Mouse (Mus musculus) E14TG2a.4 (cell line): ENCODE measurements around the gene Tagap.
A peak's percentile ranks its signal among the peaks of the same experiment; 100 is the strongest.
"Not testable (repeated sequence)": the region's sequence is repeated elsewhere in the genome, so short reads cannot be mapped to it uniquely, and the experiment has no call there.

ENCODE experiments used
- H3K27me3 ChIP-seq: 2 replicates; pipeline ENCODE4 v1.6.1; 2014; ENCODE audit warnings: low read length, control low read depth; ENCODE audit not compliant: insufficient read depth
- H3K36me3 ChIP-seq: 2 replicates; pipeline ENCODE4 v1.6.1; 2014; ENCODE audit warnings: low read length, control low read depth; ENCODE audit not compliant: insufficient read depth
- H3K4me1 ChIP-seq: replicated peaks from 2 replicates; pipeline ENCODE4 v1.6.1; 2014; ENCODE audit warnings: low read depth, low read length, control low read depth
- H3K4me3 ChIP-seq: replicated peaks from 2 replicates; pipeline ENCODE4 v1.5.1; 2014; ENCODE audit warnings: mild to moderate bottlenecking, low read length
- H3K9me3 ChIP-seq: 2 replicates; pipeline ENCODE4 v1.6.1; 2014; ENCODE audit warnings: low read length, control low read depth
- CTCF ChIP-seq: conservative IDR thresholded peaks from 2 replicates; pipeline ENCODE4 v1.5.1; 2014; ENCODE audit warnings: low read length
- NANOG ChIP-seq: IDR thresholded peaks from 2 replicates; pipeline ENCODE4 v1.6.1; 2014; ENCODE audit warnings: borderline replicate concordance, low read length, mixed read lengths
- POU5F1 ChIP-seq: IDR thresholded peaks from 2 replicates; pipeline ENCODE4 v1.6.1; 2014; ENCODE audit warnings: low read length, borderline replicate concordance

The Tagap gene

DNA sequence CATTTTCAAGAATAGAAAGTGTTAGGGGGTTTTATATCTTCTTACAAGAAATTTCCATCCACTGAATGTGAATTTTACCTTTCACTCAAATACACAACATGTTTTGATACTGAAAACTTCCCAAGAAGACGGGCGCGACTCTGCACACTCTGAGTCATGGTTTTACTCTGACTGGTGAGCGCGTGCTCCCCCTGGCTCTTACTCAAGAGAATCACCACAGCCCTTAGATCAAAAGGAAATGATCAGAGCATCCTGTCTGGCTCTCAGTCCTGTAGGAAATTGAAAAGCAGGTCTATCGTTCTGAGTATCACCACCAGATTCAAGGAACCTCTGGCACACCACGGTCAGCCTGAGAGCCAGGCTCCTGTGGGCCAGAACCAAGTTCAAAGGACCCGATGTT is 13.8 kb downstream of the Tagap start:
- no peaks in the 10 kb centered on the region for H3K4me1 ChIP-seq
- H3K36me3 ChIP-seq: no peaks in the 10 kb centered on the region
- no peaks in the 10 kb centered on the region for H3K27me3 ChIP-seq
- no peaks in the 10 kb centered on the region for H3K9me3 ChIP-seq
- no peak overlapping the region for H3K4me3 ChIP-seq
- TF ChIP-seq NANOG (no peak), POU5F1 (no peak), CTCF (no peak)

DNA sequence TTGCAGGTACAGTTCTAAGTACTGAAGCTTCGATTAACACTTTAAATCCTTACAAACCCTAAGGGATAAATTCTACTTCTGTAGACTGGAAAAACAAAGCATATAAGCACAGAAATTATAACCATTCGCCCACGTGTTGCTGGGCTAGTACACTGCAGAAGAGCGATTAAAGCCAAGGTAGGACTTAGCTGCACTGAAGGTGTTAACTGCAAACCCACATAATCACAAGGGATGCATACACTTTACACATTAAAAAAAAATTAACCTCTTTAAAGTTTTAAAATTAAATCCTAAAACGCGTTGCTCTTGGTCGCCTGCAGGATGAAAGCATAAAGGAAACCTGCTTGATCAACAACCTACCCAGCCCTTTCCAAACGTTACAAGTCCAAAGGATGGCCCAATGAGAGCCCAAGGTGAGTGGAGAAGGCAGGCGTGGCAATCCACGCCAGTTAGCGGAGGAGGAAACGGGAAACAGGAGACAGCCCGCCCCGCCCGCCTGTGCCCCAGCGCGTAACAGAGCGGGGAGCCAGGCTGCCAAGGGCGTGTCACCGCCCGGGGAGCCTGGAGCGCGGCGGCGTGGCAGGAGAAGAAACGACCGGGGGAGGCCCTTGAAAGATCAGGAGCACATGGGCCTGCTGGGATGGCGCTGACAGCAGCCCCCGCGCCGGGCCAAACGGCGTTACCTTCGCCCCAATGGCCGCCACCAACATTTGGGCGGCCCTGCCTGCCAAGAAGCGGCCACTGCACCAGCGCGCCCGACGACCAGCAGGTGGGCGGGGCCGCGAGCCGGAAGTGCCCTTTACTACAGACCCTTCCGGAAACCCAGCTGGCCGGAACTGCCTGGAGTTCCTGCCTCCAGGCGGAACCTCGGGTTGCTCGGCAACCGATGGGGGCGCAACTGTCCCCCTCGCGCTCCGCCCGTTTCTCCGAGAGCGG is 19.6 kb downstream of the Tagap start, which contains the start of gene Rsph3a:
Gene Rsph3a, plus strand, starts transcription at position 498 of the 936 bp plus-strand sequence.
- H3K27me3 ChIP-seq, H3K4me1 ChIP-seq, H3K36me3 ChIP-seq, H3K9me3 ChIP-seq: not testable (repeated sequence)
- H3K4me3 ChIP-seq: peak within 1 kb of the TSS; percentile 79

DNA sequence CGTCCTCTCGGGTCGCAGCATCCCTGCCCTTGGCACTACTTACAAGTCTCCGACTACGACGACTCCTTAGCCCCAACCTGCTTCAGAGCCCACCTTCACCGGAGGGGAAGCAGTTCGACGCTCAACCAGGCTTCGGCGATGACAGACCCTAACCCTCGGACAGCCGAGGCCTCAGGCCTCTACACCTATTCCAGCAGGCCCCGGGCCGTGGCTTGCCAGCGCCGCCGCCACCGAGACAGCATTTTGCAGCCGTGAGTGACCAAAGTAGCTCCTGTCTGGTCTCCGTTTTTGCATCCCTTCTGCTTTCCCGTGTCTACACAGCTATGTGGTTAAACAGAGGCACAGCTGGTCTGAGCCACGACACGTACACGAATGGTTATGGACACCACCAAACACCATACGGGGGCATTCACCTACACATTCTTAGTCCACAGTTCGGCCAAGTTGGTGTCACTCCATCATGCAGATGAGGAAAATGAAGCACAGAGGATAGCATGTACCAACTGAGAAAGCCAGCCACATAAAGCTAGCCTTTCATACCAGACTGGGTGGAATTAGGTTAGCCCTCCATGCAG is 20.3 kb downstream of the Tagap start:
- H3K27me3 ChIP-seq, H3K9me3 ChIP-seq, H3K4me1 ChIP-seq, H3K36me3 ChIP-seq: not testable (repeated sequence)
- peak overlapping the region; percentile 79 for H3K4me3 ChIP-seq

DNA sequence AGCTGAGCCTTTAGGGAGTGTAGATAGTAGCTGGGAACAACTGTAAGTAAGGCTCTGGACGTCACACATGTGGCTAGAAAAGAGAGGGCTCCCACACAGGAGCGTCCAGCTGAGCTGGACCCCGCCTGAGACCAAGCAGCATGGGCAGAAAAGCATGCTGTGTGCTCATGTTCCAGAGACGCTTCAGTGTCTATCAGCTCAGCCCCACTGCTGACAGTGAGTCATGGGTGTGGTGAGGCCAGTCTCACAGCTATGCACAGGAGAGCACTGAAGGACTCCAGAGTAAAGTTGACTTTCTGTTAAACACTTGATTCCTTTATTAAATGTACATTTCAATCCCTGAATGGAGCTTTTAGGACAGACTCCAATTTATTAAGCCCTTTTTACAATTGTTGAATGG is 25.5 kb downstream of the Tagap start:
- not testable (repeated sequence) for H3K9me3 ChIP-seq, H3K27me3 ChIP-seq, H3K4me1 ChIP-seq, H3K4me3 ChIP-seq, H3K36me3 ChIP-seq

DNA sequence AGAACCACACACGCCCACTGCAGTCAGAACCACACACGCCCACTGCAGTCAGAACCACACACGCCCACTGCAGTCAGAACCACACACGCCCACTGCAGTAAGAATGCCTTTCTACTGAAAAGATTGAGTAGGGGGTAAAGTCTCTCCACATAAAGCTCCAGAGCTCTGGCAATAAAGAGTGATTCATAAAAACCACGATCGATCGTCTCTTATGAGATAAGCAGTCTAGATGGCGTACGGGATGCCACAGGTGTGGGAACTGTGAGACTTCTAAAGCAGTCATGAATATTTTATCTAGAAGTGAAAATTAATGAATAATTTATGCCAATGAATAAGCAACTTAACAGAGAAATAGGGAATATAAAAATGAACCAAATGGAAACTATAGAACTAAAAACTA is 31.4 kb downstream of the Tagap start:
- not testable (repeated sequence) for H3K9me3 ChIP-seq, H3K36me3 ChIP-seq, H3K4me1 ChIP-seq, H3K4me3 ChIP-seq, H3K27me3 ChIP-seq

DNA sequence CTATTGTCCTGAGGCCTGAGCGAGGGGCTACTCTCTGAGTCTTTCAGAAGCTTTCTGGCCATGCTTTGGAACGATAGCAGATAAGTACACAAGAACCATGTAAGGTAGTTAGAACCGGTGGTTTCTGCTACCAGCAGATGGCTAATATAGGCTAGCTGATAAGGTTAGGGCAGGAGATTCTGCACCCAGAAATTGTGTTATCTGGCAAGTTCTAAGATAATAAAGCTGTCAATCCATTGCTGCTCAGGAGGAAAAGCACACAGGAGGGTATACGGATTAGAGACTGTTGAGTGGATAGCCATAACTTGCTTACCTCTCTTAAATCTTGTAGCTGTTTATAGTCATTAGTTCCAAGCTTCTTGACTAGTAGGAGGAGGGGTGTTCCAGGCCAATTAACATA is 37.5 kb downstream of the Tagap start:
- not testable (repeated sequence) for H3K9me3 ChIP-seq, H3K4me3 ChIP-seq, H3K36me3 ChIP-seq, H3K4me1 ChIP-seq, H3K27me3 ChIP-seq

DNA sequence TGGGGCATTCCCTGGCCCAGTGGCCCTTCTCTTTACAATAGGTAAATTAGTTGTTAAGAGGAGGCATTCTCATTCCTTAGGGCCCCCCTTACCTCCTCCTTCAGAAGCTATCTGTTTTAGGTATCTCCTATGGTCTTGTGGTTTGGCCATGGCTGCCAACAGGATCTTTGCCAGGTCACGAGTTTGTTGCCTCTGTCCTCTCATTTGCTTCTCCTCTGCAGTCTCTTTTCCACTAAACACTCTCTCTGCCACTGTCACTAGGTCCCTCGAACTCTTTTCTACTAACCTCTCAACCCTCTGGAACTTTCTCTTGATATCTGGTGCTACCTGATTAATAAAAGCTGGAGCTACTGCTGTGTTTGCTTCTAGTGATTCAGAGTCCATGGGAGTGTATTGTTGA is 38.6 kb downstream of the Tagap start:
- H3K36me3 ChIP-seq, H3K9me3 ChIP-seq, H3K27me3 ChIP-seq, H3K4me3 ChIP-seq, H3K4me1 ChIP-seq: not testable (repeated sequence)

DNA sequence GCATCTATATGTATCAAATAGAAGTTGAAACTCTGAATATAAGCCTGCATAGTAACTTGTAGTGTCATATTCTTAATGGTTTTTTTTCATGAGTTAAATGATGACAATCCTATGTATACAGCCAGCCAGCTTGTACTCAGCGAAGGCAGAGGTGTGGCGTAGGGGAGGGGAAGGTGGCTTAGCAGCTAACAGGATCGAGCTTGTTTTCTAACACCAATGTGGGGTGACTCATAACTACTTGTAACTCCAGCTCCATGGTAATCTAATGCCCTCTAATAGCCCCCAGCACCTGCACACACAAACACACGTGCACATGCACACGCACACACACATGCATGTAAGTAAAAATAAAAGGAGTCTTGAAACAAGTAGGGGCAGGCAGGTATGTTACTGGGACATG is 42.7 kb downstream of the Tagap start:
- not testable (repeated sequence) for H3K9me3 ChIP-seq, H3K36me3 ChIP-seq, H3K27me3 ChIP-seq, H3K4me3 ChIP-seq, H3K4me1 ChIP-seq

DNA sequence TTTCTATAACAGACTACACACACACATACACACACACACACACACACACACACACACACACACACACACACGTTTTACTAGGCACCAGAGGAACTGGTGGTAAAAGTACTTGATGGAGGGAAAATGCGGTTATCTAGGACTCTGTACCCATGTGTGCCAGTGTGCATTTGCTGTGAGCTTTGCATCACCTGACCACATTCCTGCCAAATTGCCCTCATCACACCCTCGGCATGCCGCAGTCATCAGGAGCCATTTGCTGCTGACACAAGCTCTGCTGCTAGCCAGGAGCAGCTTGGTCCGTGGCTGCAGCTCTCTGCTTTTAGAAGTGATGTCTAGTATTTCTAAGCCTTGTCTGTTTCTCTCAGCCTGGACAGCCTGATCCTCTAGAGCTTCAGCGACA is 44.0 kb downstream of the Tagap start:
- not testable (repeated sequence) for H3K9me3 ChIP-seq, H3K4me1 ChIP-seq, H3K36me3 ChIP-seq, H3K27me3 ChIP-seq, H3K4me3 ChIP-seq

DNA sequence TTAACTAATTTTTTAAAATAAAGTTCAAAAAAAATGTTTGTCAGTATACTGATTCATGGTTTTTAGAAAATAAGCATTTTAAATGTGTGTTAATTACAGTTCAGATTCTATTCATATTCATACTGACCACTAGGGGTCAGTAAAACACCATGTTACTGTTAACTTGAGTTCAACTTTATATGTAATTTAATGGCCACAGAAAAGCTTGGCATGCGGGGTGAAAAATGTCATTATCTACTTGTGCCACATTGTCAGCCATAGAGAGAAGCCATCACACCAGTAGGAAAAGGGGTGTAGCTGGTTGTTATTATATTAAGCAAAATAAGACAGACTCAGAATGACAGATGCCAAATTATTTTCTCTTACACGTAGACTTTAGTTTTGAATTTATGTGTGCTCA is 57.7 kb downstream of the Tagap start:
- not testable (repeated sequence) for H3K4me3 ChIP-seq, H3K9me3 ChIP-seq, H3K4me1 ChIP-seq, H3K36me3 ChIP-seq, H3K27me3 ChIP-seq
